Mouse (Mus musculus) left cerebral cortex, adult 9 months (tissue): ENCODE results near the gene Pdzd2.

Source experiments
- DNase-seq, 2 experiments: peaks; one replicate each; pipeline ENCODE4 v3.0.0; 2022; ENCODE audit warnings: low spot score in 2 of 2

Gene Pdzd2

DNA sequence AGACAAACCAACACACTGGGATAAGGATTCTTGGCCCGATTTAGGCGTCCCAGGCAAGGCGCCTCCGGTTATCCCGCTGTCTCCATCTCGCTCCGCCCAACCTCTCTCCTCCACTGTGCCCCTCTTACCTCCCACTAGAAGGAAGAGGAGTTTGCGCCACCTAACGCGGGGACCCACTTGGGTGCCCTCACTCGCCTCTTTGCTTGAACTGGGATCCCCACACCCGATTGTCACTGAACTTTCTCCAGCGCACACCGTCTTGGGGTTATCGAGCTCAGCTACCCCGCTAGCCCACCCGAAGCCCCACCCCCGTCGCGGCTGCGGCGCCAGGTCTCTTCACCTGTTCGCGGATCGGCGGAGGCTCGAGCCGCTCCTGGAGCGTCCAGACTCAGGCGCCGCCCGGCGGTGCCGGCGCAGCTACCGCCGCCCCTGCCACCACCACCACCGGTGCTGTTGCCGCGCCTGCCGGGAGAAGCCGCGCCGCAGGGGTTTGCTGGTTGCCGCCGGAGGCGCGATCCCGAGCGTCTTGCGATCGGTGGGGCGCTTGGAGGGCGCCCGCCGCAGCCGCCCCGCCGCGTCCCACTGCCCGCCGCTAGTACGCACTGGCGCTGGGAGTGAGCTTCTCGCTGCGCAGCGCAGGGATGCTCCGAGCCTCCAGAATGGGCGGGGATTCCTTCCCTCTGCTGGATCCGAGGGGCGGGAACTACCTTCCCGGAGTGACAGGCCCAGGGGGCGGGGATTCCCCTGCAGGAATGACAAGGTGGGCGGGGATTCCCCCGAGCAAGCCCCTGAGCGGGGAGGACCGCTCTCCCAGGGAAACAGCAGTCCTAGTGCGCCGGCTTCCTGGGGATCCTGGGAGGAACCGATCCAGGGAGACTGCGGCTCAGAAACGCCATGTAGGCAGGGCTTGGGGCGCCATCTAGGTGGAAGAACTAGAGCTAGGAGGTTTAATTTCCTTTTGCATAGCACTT is at the start of gene Pdzd2:
Pdzd2 (minus strand) TSS at position 648 of the 971 bp plus-strand sequence.
- peak; percentile 95 to 98 for DNase-seq

DNA sequence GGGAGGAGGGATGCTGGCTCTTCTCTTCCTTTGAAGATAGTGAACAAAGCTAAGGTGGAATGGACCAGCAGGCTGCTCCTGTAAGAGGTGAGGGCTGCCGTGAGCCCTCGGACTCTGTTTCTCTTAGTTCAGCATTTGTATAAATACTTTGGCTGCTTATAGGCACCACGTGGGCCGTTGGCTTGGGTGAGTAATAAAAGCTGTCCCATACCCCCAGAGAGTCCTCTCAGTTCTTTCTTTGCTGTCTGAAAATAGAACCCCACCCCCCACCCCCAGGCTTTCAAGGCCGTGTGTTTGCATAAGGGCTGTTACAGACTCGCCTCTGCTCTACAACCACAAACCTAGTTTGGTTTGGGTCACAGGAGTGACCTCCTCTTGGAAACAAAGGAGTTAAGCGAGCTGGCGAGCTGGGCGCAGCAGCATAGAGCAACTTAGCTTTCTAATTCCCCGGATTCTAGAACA is 49.7 kb upstream of the Pdzd2 start:
- DNase-seq: no peak

DNA sequence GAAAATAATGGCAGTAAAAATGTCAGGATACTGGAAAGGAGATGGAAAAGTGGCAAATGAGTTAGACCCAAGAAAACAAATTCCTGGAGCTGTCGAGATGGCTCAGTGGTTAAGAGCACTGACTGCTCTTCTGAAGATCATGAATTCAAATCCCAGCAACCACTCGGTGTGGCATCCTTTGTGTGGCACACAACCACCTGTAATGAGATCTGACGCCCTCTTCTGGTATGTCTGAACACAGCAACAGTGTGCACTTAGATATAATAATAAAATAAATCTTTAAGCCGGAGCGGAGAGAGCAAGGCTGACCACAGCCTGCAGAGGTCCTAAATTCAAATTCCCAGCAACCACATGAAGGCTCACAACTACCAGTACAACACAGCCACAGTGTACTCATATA is 48.8 kb upstream of the Pdzd2 start:
- no peak for DNase-seq

DNA sequence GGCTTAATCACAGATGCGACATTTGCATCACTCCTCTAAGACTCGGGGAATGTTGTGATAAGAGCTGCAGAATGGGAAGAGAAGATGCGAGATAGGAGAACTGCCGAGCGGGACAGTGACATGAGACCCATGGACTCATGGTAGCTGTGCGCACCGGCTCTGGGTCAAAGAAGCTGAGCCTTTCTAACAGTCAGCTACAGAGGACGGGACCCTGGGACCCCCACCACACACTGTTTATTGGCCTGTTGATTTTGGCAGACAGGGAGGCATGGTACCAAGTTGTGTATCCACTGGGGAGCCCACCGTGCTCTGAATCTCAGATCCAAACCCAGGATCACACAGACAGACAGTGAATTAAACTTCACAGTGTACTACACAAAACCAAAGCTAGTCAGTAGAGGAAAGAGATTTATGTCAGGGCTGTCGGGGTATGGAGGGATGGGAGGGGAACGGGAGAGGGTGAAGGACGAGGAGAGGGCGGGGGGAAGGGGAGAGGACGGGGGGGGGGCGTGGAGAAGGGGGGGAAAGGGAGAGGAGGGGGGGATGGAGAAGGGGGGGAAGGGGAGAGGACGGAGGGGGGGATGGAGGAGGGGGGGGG is 42.1 kb upstream of the Pdzd2 start:
- no peak for DNase-seq

- DNase-seq: no peak
Measured at GRCm38 (mm10) chr15:12781296-12781695, 41.6 kb upstream of the Pdzd2 start.

GRCm38 (mm10) chr15:12774149-12774753 is 34.5 kb upstream of the Pdzd2 start:
- no peak for DNase-seq

DNA sequence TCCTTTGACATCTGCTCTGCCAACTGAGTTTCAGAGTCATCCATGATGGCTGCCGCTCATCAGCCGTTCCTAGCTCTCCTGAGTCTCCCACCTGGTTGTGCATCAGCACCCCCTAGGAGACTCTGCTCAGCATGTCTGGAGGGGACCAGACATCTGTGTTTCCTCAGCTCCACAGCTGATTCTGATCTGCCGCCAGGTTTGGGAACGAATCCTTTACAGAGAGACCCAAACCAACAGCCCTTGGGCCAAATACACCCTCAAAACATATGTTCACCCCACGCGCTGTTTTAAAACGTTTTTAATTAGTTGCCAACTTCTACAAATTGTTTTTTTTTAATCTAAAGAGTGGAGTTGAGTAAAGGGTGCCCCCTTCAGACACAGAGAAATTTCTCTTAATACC is 31.2 kb upstream of the Pdzd2 start:
- DNase-seq: peak in 1 of 2 experiments; percentile 52

GRCm38 (mm10) chr15:12766848-12767247 is 27.1 kb upstream of the Pdzd2 start:
- no peak for DNase-seq

DNA sequence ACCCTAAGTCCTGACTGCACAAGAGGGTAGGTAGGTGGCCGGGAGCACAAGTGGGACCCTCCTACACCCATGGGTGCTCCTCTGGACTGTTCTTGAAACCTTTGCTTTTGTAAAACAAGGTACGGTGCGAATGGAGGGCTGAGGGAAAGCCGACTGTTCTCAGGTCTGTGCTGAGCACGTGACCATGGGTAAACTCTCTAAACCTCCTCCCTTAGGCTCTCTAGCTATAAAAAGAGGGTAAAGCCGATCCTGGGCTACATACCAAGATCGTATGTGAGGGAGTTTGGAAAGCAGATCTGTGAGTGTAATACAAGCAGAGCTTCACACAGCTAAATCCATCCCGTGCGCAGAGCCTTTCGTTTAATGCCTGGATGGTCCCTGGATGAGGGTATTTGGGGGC is 23.4 kb upstream of the Pdzd2 start:
- DNase-seq: no peak

DNA sequence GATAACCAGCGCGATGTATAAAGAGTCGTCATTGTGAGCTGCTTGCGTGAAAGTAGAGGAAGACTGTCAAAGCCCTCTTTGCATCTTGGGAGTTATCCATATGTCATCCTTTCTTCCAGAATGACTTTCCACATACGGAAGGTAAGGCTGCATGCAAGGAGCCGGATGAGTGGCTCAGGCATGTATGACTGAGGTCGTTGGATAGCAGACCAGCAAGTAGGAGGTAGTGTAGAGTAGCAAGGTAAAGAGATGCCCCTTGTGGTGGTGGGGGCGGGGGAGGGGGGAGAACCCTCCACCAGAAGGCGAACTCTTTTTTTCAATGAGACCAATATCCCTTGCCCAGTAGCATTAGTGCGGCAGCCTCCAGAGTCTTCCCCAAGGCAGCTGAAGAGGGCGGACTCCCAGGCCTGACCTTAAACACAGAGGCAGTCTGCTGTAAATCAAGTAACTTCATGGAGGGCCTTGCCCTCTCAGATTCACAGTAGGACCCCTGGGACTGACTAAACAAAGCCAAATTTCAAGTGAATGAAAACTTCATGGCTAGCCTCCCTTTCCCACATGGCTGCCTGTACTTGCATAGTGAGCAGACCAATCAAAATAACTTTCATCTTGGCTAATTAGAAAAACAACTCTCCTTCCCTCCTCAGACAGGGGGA is 22.7 kb upstream of the Pdzd2 start:
- DNase-seq: no peak

DNA sequence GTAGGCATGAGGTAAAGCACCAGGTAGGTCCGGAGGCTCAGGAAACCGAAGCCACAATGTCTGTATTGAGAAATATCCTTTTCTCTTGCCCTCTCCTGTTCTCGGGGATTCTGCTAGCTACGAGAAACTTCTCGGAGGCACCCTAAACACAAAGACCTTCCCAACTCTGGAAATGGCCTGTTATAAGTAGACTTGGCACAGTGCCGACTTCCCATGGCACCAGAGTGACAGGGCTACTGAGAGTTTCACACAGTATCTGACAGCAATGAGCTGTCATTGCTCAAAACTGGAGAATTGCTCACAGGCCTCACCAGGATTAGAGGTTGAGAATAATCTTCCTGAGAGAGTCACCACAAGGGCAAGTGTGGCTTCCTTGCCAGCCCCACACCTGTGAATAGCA is 21.0 kb upstream of the Pdzd2 start:
- no peak for DNase-seq

- no peak for DNase-seq
Measured at GRCm38 (mm10) chr15:12758461-12758860, 18.7 kb upstream of the Pdzd2 start.

DNA sequence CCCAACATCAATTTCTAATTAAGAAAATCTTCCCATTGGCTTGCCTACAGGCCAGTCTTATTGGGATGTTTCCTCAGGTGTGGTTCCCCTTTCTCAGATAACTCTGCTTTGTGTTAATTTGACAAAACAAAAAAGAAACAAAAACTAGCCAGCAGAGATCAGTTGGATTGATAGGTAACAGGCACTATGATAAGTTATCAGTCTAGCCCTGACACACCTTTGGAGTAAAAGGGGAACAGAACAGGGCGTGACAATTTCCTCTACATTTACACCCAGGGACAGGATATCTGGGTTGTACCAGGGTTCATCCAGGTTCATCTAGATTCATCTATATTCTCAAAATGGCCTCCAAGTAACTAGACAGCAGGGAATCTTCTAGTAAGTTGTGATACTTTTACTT is 18.0 kb upstream of the Pdzd2 start:
- no peak for DNase-seq

DNA sequence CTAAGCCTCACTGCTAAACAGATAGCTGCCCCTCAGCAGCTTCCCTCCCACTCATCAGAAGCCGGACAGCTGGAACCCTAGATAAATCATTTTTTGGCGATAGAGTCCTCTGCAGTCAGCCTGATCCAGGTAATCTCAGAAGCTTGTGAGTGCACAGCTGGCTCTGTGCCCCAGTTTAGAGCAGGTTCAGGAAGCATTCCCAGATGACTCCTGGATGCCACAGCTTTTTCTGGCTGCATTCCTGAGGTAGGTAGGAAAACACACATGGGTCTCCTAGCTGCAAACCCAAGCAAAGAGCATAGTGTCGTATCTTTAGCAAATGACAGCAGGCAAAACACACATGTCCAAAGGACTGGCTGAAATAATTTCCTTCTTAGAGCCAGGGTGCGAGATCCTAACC is 13.5 kb upstream of the Pdzd2 start:
- no peak for DNase-seq

- DNase-seq: no peak
Measured at GRCm38 (mm10) chr15:12750963-12751362, 11.2 kb upstream of the Pdzd2 start.

- no peak for DNase-seq
Measured at GRCm38 (mm10) chr15:12749549-12750301, 10.0 kb upstream of the Pdzd2 start.

- DNase-seq: no peak
Measured at GRCm38 (mm10) chr15:12742117-12742906, 2.6 kb upstream of the Pdzd2 start.

DNA sequence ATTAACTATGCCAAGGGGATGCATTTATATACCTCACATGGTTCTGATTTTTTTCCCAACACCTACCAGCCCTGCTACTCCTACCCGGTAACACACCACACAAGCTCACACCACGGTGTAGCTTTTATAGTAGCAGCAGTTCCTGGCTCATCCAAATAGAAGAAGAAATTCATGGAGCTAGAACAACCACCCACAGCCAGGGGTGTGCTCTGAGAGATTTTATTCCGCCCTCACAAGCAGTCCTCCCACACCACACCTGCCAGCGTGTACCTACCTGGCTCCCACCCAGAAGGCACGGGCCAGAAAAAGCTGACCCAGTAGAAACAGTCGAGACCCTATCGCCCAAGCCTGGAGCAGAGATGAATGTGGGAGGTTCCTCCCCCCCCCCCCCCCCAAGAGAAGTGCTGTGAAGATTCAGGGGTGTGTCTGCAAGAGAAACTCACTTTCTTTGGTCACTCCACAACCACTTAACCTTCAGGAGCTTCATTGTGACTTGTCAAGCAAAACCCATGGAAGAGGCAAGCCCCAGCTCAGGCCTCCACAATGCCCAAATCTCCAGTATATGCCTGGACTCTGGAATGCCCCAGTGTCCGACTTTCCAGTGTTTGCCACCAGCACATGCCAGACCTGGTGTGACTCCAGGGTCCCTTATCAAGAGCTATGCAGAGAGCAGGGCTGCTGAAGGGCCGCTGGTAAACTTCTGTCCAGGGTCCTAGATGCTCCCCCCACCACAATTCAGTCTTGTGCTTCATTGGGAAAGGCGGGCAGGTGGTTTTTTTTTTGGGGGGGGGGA is 1.2 kb downstream of the Pdzd2 start:
- DNase-seq: peak; percentile 50 to 74

GRCm38 (mm10) chr15:12735208-12735607 is 4.5 kb downstream of the Pdzd2 start:
- no peak for DNase-seq

DNA sequence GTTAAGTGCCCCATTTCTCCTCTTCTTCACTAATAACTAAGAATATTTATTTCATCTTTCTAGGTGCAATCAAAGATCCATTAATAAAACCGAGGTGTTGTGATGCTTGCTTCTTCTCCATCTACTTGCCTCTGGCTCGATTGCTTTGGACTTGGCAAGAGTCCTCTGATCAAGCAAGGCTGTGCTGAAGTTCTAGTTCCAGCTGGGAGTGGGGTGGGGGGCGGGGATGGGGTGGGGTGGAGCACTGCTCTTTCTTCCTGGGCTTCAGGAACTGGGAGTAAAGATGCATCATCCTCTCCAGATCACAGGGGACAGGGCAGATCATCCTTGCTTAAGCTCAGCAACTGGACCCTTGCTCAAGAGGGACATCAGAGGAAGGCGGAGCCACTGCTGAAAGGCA is 5.5 kb downstream of the Pdzd2 start:
- DNase-seq: no peak
